Mouse (Mus musculus): Measurements from ENCODE around the gene Olfr781.
"Not testable (repeated sequence)": the region's sequence is repeated elsewhere in the genome, so short reads cannot be mapped to it uniquely, and the experiment has no call there.

Olfr781 gene

GRCm38 (mm10) chr10:129328554-129328953 is at the start of gene Olfr781:
Gene Olfr781 (plus strand): TSS chr10:129328854.
- no peak for DNase-seq

DNA sequence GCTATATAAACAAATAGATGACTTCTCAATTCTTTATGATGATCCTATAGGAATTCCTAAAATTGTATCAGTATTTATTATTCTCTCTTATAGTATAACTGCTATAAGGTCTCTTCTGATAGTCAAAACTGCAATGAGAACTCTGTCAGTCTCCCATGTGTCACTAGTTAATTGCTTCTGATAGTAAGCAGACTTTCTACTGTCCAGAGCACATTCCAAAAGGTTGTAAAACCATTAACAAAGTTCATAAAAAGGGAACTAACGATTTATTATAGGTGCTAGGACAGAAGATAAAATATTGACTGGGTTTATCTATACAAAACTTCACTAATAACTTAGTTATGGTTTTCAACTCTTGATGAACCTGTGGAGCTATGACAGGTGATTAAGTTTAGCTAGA is 15.7 kb upstream of the Olfr781 start:
- not testable (repeated sequence) for DNase-seq

DNA sequence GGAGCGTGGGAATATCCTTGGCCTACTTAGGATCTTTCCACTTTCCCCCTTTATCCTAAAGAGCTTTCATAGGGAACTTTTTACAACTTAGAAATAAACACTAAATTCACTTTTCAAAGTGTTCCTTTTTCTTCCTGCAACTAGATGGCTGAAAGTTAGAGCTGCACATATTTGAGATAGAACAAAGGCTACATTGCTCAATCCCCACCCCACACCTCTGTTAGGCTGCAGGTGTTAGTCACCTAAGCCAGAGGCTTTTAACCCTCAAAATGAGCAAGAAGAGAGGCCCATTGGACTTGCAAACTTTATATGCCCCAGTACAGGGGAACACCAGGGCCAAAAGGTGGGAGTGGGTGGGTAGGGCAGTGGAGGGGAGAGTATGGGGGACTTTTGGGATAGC is 15.1 kb upstream of the Olfr781 start:
- DNase-seq: not testable (repeated sequence)

GRCm38 (mm10) chr10:129317817-129318216 is 10.8 kb upstream of the Olfr781 start, which contains the start of gene Olfr780:
Gene Olfr780 (plus strand): TSS chr10:129318117.
- no peak for DNase-seq

GRCm38 (mm10) chr10:129348550-129348949 is 19.9 kb downstream of the Olfr781 start, which contains the start of gene Olfr782:
Gene Olfr782 (plus strand): TSS chr10:129348850.
- DNase-seq: no peak

- DNase-seq: not testable (repeated sequence)
Measured at GRCm38 (mm10) chr10:129352475-129352874, 23.8 kb downstream of the Olfr781 start.

DNA sequence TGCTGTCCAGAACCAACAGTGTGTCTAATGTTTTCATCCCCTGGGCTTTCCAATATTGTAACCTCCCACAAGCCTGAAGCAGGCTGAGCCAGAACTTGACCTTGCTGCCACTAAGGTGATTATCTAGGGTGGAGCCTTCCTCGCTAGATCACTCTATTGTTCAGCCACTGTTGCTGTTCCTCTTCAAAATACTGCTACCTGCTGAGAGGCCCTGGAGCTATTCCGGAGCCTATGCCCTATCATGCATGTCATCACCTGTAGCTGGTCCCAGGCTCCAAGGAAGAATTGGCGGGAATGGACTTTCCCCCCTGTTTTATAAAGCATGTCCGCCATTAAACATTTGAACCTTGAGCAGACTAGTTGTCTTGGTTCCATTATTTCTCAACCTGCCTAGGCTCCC is 27.8 kb downstream of the Olfr781 start:
- not testable (repeated sequence) for DNase-seq

GRCm38 (mm10) chr10:129357307-129357706 is 28.7 kb downstream of the Olfr781 start:
- DNase-seq: no peak

GRCm38 (mm10) chr10:129374051-129374450 is 45.4 kb downstream of the Olfr781 start:
- not testable (repeated sequence) for DNase-seq
